Mouse (Mus musculus) limb, embryonic 11.5 days (tissue): ENCODE results near the gene Hoxd8. TPM values are rescaled to one million over a fixed set of nuclear protein-coding genes. Genes with fewer than 3 reads are reported as not detected.

Source experiments
- ATAC-seq: fragments of 200-750 bp; cut with Nextera tagmentation; 2 replicates; pipeline ENCODE4 v1.8.0; 2017; ENCODE audit warnings: low read depth; ENCODE audit not compliant: insufficient number of reproducible peaks, low FRiP score, low TSS enrichment
- DNase-seq: peaks from one replicate; pipeline ENCODE4 v3.0.0-alpha.2; 2015; ENCODE audit warnings: low spot score
- H3K27ac ChIP-seq: fragments of 300-500 bp; sonication (generic); replicated peaks from 2 replicates; pipeline ENCODE4 v1.5.1; 2014; ENCODE audit warnings: low read depth, mild to moderate bottlenecking, low read length
- H3K27me3 ChIP-seq: fragments of 300-500 bp; sonication (generic); 2 replicates; pipeline ENCODE4 v1.6.1; 2014; ENCODE audit warnings: mild to moderate bottlenecking, low read length, mixed read lengths; ENCODE audit not compliant: control insufficient read depth, insufficient read depth
- H3K36me3 ChIP-seq: fragments of 300-500 bp; sonication (generic); 2 replicates; pipeline ENCODE4 v1.6.1; 2014; ENCODE audit warnings: mild to moderate bottlenecking, low read length, moderate library complexity, mixed read lengths; ENCODE audit not compliant: control insufficient read depth, insufficient read depth
- H3K4me1 ChIP-seq: fragments of 300-500 bp; sonication (generic); 2 replicates; pipeline ENCODE4 v1.6.1; 2014; ENCODE audit warnings: low read length, mixed read lengths; ENCODE audit not compliant: control insufficient read depth, insufficient read depth
- H3K4me2 ChIP-seq: fragments of 300-500 bp; sonication (generic); 2 replicates; pipeline ENCODE4 v1.6.1; 2014; ENCODE audit warnings: low read depth, mild to moderate bottlenecking, moderate library complexity; ENCODE audit not compliant: severe bottlenecking
- H3K4me3 ChIP-seq: fragments of 300-500 bp; sonication (generic); 2 replicates; pipeline ENCODE4 v1.5.1; 2014; ENCODE audit warnings: low read depth, low read length
- H3K9ac ChIP-seq: fragments of 300-500 bp; sonication (generic); 2 replicates; pipeline ENCODE4 v1.6.1; 2014; ENCODE audit warnings: mild to moderate bottlenecking, low read length
- H3K9me3 ChIP-seq: fragments of 300-500 bp; sonication (generic); 2 replicates; pipeline ENCODE4 v1.6.1; 2016; ENCODE audit warnings: low read length; ENCODE audit not compliant: control insufficient read depth
- WGBS: fragments of 180-500 bp; shearing (Covaris S2); extraction: QIAGEN DNeasy Blood & Tissue Kit; methylation state at CpG from one replicate; pipeline ENCODE4 v1.1.7; 2014; 5-methylcytosine and 5-hydroxymethylcytosine counted together
- polyA plus RNA-seq: library from polyadenylated mRNA; unstranded; fragments of >200 nt; fragmentation: Nextera tagmentation; extraction: Ambion mirVana; gene quantifications from 2 replicates; pipeline ENCODE4 v1.2.1, GENCODE M21; 2014

The Hoxd8 gene
- polyA plus RNA-seq, 1 experiment from 2014 or later = 13.1 TPM

- Histone ChIP-seq H3K27ac (peak overlapping the region; percentile 97), H3K4me2 (peak overlapping the region; percentile 90), H3K4me3 (peak overlapping the region; percentile 66), H3K27me3 (peaks cover 20% of the 10 kb centered on the region), H3K4me1 (peaks cover 24% of the 10 kb centered on the region; the same call in 1 of the 2 replicates), H3K36me3 (no peaks in the 10 kb centered on the region), H3K9me3 (no peaks in the 10 kb centered on the region), H3K9ac (peak overlapping the region; percentile 98)
- ATAC-seq = no peak
- 2% methylated on average over 17 of the region's 17 CpGs for WGBS
- DNase-seq = peak; percentile 91
Measured at GRCm38 (mm10) chr2:74686301-74686987, 18.0 kb upstream of the Hoxd8 start.

GRCm38 (mm10) chr2:74686988-74687697, 17.3 kb upstream of the Hoxd8 start:
- under 1% methylated on average over 27 of the region's 27 CpGs for WGBS
- Histone ChIP-seq H3K36me3 (no peaks in the 10 kb centered on the region), H3K4me2 (peak overlapping the region; percentile 90), H3K4me3 (peak overlapping the region; percentile 66), H3K9me3 (no peaks in the 10 kb centered on the region), H3K27me3 (peaks cover 13% of the 10 kb centered on the region; the same call in 1 of the 2 replicates), H3K9ac (peak overlapping the region; percentile 98), H3K27ac (peak overlapping the region; percentile 97), H3K4me1 (peaks cover 23% of the 10 kb centered on the region; the same call in 1 of the 2 replicates)
- DNase-seq (peak; percentile 71), ATAC-seq (no peak)

GRCm38 (mm10) chr2:74687698-74688555, 16.5 kb upstream of the Hoxd8 start:
- no peak for ATAC-seq
- peaks cover 24% of the 10 kb centered on the region for H3K4me1 ChIP-seq
- no peaks in the 10 kb centered on the region for H3K36me3 ChIP-seq
- H3K9ac ChIP-seq = peak overlapping the region; percentile 98
- peak overlapping the region; percentile 66 for H3K4me3 ChIP-seq
- H3K9me3 ChIP-seq = no peaks in the 10 kb centered on the region
- peak overlapping the region; percentile 90 for H3K4me2 ChIP-seq
- DNase-seq = peak; percentile 73
- H3K27me3 ChIP-seq = peaks cover 10% of the 10 kb centered on the region; the same call in 1 of the 2 replicates
- under 1% methylated on average over 31 of the region's 31 CpGs for WGBS
- H3K27ac ChIP-seq = peak overlapping the region; percentile 97

GRCm38 (mm10) chr2:74688795-74689573, 15.4 kb upstream of the Hoxd8 start:
- peak overlapping the region; percentile 98 for H3K9ac ChIP-seq
- no peaks in the 10 kb centered on the region for H3K36me3 ChIP-seq
- peak overlapping the region; percentile 97 for H3K27ac ChIP-seq
- H3K4me3 ChIP-seq = peak overlapping the region; percentile 66
- H3K4me2 ChIP-seq = peak overlapping the region; percentile 90
- H3K27me3 ChIP-seq = peaks cover 6% of the 10 kb centered on the region; the same call in 1 of the 2 replicates
- 1% methylated on average over 12 of the region's 12 CpGs for WGBS
- H3K4me1 ChIP-seq = peaks cover 26% of the 10 kb centered on the region
- H3K9me3 ChIP-seq = no peaks in the 10 kb centered on the region
- ATAC-seq (no peak), DNase-seq (peak; percentile 71)

GRCm38 (mm10) chr2:74689574-74690337, 14.7 kb upstream of the Hoxd8 start:
- H3K4me1 ChIP-seq = peaks cover 24% of the 10 kb centered on the region
- WGBS = under 1% methylated on average over 24 of the region's 24 CpGs
- peak overlapping the region; percentile 90 for H3K4me2 ChIP-seq
- H3K27me3 ChIP-seq = peaks cover 6% of the 10 kb centered on the region; the same call in 1 of the 2 replicates
- H3K36me3 ChIP-seq = no peaks in the 10 kb centered on the region
- H3K4me3 ChIP-seq = peak overlapping the region; percentile 66
- H3K9ac ChIP-seq = peak overlapping the region; percentile 98
- peak; percentile 81 for DNase-seq
- no peaks in the 10 kb centered on the region for H3K9me3 ChIP-seq
- ATAC-seq = no peak
- peak overlapping the region; percentile 97 for H3K27ac ChIP-seq

GRCm38 (mm10) chr2:74690338-74690716, 14.1 kb upstream of the Hoxd8 start:
- H3K36me3 ChIP-seq = no peaks in the 10 kb centered on the region
- peak overlapping the region; percentile 93 for H3K4me2 ChIP-seq
- DNase-seq = no peak
- H3K27ac ChIP-seq = peak overlapping the region; percentile 97
- peaks cover 29% of the 10 kb centered on the region for H3K4me1 ChIP-seq
- peak overlapping the region; percentile 66 for H3K4me3 ChIP-seq
- 4% methylated on average over 8 of the region's 8 CpGs for WGBS
- no peak for ATAC-seq
- H3K27me3 ChIP-seq = peaks cover 6% of the 10 kb centered on the region; the same call in 1 of the 2 replicates
- no peaks in the 10 kb centered on the region for H3K9me3 ChIP-seq
- H3K9ac ChIP-seq = peak overlapping the region; percentile 98
